Mouse (Mus musculus) embryonic fibroblast, embryonic 13.5 days (primary cell): Measurements from ENCODE around the gene Tnfrsf19.

Experiments used
- CTCF ChIP-seq: IDR thresholded peaks from 2 replicates; pipeline ENCODE4 v1.5.1; 2011; ENCODE audit warnings: mild to moderate bottlenecking, control low read depth, low read length, moderate library complexity, borderline replicate concordance; ENCODE audit not compliant: insufficient read depth
- POLR2A ChIP-seq: IDR thresholded peaks from 2 replicates; pipeline ENCODE4 v1.6.1; 2011; ENCODE audit warnings: low read depth, mild to moderate bottlenecking, control low read depth, low read length, moderate library complexity

- TF ChIP-seq CTCF (no peak), POLR2A (no peak)
Measured at GRCm38 (mm10) chr14:61020968-61021367, 25.3 kb downstream of the Tnfrsf19 start.
